Mouse (Mus musculus) hindbrain, postnatal 0 days (tissue): Measurements from ENCODE around the gene Rnf24. TPM values are rescaled to one million over a fixed set of nuclear protein-coding genes. Genes with fewer than 3 reads are reported as not detected.
"Not testable (repeated sequence)": the region's sequence is repeated elsewhere in the genome, so short reads cannot be mapped to it uniquely, and the experiment has no call there.

Experiments used
- ATAC-seq: fragments of 200-750 bp; cut with Nextera tagmentation; 2 replicates; pipeline ENCODE4 v1.8.0; 2017; ENCODE audit warnings: mild to moderate bottlenecking, moderate TSS enrichment, moderate library complexity
- DNase-seq: peaks from one replicate; pipeline ENCODE4 v3.0.0-alpha.2; 2015; ENCODE audit warnings: low spot score
- H3K27ac ChIP-seq: fragments of 300-500 bp; sonication (generic); 2 replicates; pipeline ENCODE4 v1.5.1; 2014; ENCODE audit warnings: mild to moderate bottlenecking
- H3K27me3 ChIP-seq: fragments of 300-500 bp; sonication (generic); 2 replicates; pipeline ENCODE4 v1.6.1; 2014; ENCODE audit warnings: low read length, mixed read lengths; ENCODE audit not compliant: insufficient read depth
- H3K36me3 ChIP-seq: fragments of 300-500 bp; sonication (generic); 2 replicates; pipeline ENCODE4 v1.6.1; 2014; ENCODE audit warnings: low read length, mixed read lengths; ENCODE audit not compliant: insufficient read depth
- H3K4me1 ChIP-seq: fragments of 300-500 bp; sonication (generic); 2 replicates; pipeline ENCODE4 v1.6.1; 2014; ENCODE audit warnings: antibody characterized with exemption, low read length, mixed read lengths; ENCODE audit not compliant: insufficient read depth
- H3K4me2 ChIP-seq: fragments of 300-500 bp; sonication (generic); 2 replicates; pipeline ENCODE4 v1.6.1; 2014; ENCODE audit warnings: low read depth, mild to moderate bottlenecking, low read length, moderate library complexity, mixed read lengths
- H3K4me3 ChIP-seq: fragments of 300-500 bp; sonication (generic); 2 replicates; pipeline ENCODE4 v1.5.1; 2014; ENCODE audit warnings: low read length
- H3K9ac ChIP-seq: fragments of 300-500 bp; sonication (generic); replicated peaks from 2 replicates; pipeline ENCODE4 v1.6.1; 2014; ENCODE audit warnings: mild to moderate bottlenecking, low read length, moderate library complexity, mixed read lengths
- H3K9me3 ChIP-seq: fragments of 300-500 bp; sonication (generic); 2 replicates; pipeline ENCODE4 v1.6.1; 2016; ENCODE audit warnings: low read length, mixed read lengths
- CTCF ChIP-seq: IDR thresholded peaks from 2 replicates; pipeline ENCODE4 v1.5.1; 2016; ENCODE audit warnings: antibody characterized with exemption, control low read depth, low read depth
- WGBS: fragments of 180-500 bp; shearing (Covaris S2); extraction: QIAGEN DNeasy Blood & Tissue Kit; methylation state at CpG from one replicate; pipeline ENCODE4 v1.1.7; 2014; 5-methylcytosine and 5-hydroxymethylcytosine counted together
- polyA plus RNA-seq: library from polyadenylated mRNA; unstranded; fragments of >200 nt; fragmentation: Nextera tagmentation; extraction: Ambion mirVana; gene quantifications from 2 replicates; pipeline ENCODE4 v1.2.1, GENCODE M21; 2015
- total RNA-seq: library from RNA; depleted of rRNA; stranded (reverse); fragments of >200 nt; gene quantifications from 2 replicates; pipeline ENCODE4 v1.2.3, GENCODE M21; 2014

Gene Rnf24
- total and polyA plus RNA-seq, 2 experiments from 2014 or later: 10.1 to 15.5 TPM

DNA sequence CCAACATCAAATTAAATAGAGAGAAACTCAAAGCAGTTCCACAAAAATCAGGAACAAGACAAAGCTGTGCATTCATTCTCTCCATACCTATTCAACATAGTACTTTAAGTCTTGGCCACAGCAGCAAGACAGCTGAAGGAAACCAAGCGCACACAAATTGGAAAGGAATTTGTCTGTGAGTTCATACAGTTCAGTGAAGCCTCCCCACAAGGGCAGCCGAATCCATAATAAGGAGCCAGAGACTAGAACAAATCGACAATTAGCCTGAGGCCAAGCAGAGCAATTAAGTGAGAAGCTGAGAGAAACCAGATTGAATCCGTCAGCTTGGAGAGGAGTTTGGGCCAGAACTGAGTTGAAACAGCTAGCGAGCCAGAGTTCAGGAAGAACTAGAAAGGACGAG is 33.3 kb downstream of the Rnf24 start:
- Histone ChIP-seq H3K4me1 (no peaks in the 10 kb centered on the region), H3K4me2 (no peak overlapping the region), H3K27me3 (no peaks in the 10 kb centered on the region), H3K9ac (no peak overlapping the region), H3K4me3 (no peak overlapping the region), H3K9me3 (no peaks in the 10 kb centered on the region), H3K36me3 (no peaks in the 10 kb centered on the region), H3K27ac (no peak overlapping the region)
- ATAC-seq (no peak), DNase-seq (no peak)
- 73% methylated on average over 6 of the region's 6 CpGs for WGBS
- no peak for TF ChIP-seq CTCF

DNA sequence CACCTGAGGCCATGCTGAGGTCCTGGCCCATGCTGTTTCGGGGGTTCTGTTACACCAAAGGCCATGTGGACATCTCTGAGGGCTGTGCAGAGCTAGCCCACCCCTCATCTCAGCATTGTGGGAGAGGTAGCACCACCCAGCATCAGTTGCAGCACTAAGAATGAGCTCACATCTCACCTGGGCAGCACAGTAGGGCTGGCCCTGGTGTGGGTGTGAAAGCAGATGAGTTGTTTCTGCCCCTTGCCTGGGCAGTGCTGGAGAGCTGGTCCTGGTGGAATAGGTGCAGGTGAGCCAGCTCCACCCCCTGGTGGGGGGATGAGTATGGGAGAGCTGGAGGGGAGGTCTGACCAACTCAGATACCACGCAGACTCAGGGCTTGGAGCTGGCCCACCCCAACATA is 36.5 kb downstream of the Rnf24 start:
- ATAC-seq: no peak
- no peaks in the 10 kb centered on the region for H3K9me3 ChIP-seq
- DNase-seq: no peak

GRCm38 (mm10) chr2:131309296-131309695 is 43.4 kb downstream of the Rnf24 start:
- ATAC-seq (no peak), DNase-seq (no peak)
- no peak for TF ChIP-seq CTCF
- H3K27me3 ChIP-seq: no peaks in the 10 kb centered on the region
- H3K36me3 ChIP-seq: peaks cover 3% of the 10 kb centered on the region; the same call in 1 of the 2 replicates
- H3K27ac ChIP-seq: no peak overlapping the region
- no peak overlapping the region for H3K4me3 ChIP-seq
- no peaks in the 10 kb centered on the region for H3K9me3 ChIP-seq
- 78% methylated on average over 6 of the region's 6 CpGs for WGBS
- no peak overlapping the region for H3K4me2 ChIP-seq
- no peak overlapping the region for H3K9ac ChIP-seq
- H3K4me1 ChIP-seq: no peaks in the 10 kb centered on the region

More for the DNA sequence above, 36.5 kb downstream of the Rnf24 start:
- Histone ChIP-seq H3K4me2 (no peak overlapping the region), H3K27me3 (no peaks in the 10 kb centered on the region), H3K9ac (no peak overlapping the region), H3K36me3 (0 out of 2 replicates have a peak, but pooled peaks cover 1% of the 10 kb centered on the region), H3K4me3 (no peak overlapping the region), H3K27ac (no peak overlapping the region), H3K4me1 (no peaks in the 10 kb centered on the region)
- 83% methylated on average over 2 of the region's 2 CpGs for WGBS
- no peak for TF ChIP-seq CTCF

DNA sequence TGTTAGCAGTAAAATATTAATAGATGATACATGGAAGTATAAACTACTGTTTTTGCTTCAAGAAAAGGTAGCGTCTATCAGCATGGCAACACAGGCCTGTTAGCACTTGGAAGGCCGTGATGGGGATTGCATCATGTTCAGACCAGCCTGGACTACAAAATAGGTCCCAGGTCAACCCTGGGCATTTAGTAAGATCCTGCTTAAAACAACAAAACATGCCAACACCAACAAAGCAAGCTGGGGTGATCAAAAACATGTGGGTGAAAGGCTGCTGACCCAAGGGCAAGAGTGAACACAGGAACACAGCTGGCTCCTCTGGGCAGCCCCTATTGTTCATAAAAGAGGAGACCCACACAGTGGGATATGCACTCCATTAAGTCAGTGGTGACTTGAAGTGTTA is 44.9 kb downstream of the Rnf24 start:
- H3K4me1 ChIP-seq: no peaks in the 10 kb centered on the region
- H3K4me3 ChIP-seq: no peak overlapping the region
- H3K9me3 ChIP-seq: no peaks in the 10 kb centered on the region
- no peak overlapping the region for H3K27ac ChIP-seq
- H3K36me3 ChIP-seq: peaks cover 13% of the 10 kb centered on the region
- H3K9ac ChIP-seq: no peak overlapping the region
- ATAC-seq (no peak), DNase-seq (no peak)
- no peaks in the 10 kb centered on the region for H3K27me3 ChIP-seq
- WGBS: 55% methylated on average over 2 of the region's 2 CpGs
- no peak for TF ChIP-seq CTCF
- H3K4me2 ChIP-seq: no peak overlapping the region

DNA sequence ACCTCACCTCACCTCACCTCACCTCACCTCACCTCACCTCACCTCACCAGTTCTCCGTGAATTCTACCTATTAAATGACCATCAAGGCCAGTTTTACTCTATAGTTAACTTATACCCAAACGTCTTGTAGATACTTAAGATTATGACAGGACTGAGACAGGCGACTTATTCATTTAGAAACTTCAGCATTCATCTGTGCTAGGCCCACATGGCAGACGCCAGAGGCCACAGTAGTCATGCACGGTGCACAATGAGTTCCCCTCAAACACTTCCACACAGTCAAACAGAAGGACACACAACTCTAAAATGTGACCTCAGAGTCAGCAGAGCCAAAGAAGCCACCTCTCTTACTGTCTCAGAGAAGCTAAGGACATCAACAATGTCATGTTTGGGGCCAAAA is 45.3 kb downstream of the Rnf24 start:
- H3K9me3 ChIP-seq: no peaks in the 10 kb centered on the region
- no peaks in the 10 kb centered on the region for H3K4me1 ChIP-seq
- H3K36me3 ChIP-seq: peaks cover 17% of the 10 kb centered on the region
- DNase-seq (no peak), ATAC-seq (no peak)
- no peaks in the 10 kb centered on the region for H3K27me3 ChIP-seq
- no peak for TF ChIP-seq CTCF
- no peak overlapping the region for H3K4me3 ChIP-seq
- H3K4me2 ChIP-seq: no peak overlapping the region
- no peak overlapping the region for H3K27ac ChIP-seq
- WGBS: 80% methylated on average over 5 of the region's 5 CpGs
- no peak overlapping the region for H3K9ac ChIP-seq

DNA sequence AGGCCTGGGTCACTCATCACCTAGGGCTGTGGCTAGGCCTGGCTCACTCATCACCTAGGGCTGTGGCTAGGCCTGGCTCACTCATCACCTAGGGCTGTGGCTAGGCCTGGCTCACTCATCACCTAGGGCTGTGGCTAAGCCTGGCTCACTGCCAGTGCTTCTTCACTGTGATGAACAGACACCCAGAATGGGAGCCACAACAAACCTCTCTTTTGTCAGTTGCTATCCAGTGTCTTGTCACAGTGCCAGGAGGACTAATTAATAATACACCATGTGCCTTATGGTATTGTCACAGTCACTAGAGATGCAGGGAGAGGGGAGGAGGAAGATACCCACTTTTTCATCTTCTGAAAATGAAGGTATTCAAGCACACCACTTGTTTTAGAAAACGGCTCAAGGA is 47.5 kb downstream of the Rnf24 start:
- H3K27me3 ChIP-seq, H3K27ac ChIP-seq, H3K4me3 ChIP-seq, H3K9ac ChIP-seq, H3K4me1 ChIP-seq, ATAC-seq, H3K9me3 ChIP-seq, H3K4me2 ChIP-seq: not testable (repeated sequence)
- DNase-seq: peak; percentile 59
- WGBS: 56% methylated on average over 1 of the region's 1 CpGs
- H3K36me3 ChIP-seq: peaks cover 20% of the 10 kb centered on the region

GRCm38 (mm10) chr2:131304497-131304896 is 48.2 kb downstream of the Rnf24 start:
- Histone ChIP-seq H3K9me3 (no peaks in the 10 kb centered on the region), H3K27me3 (no peaks in the 10 kb centered on the region), H3K27ac (no peak overlapping the region), H3K36me3 (peaks cover 20% of the 10 kb centered on the region), H3K9ac (no peak overlapping the region), H3K4me2 (no peak overlapping the region), H3K4me3 (no peak overlapping the region), H3K4me1 (no peaks in the 10 kb centered on the region)
- TF ChIP-seq CTCF: no peak
- DNase-seq (no peak), ATAC-seq (no peak)
- 84% methylated on average over 9 of the region's 9 CpGs for WGBS

- Histone ChIP-seq H3K4me3 (no peak overlapping the region), H3K27me3 (no peaks in the 10 kb centered on the region), H3K4me2 (no peak overlapping the region), H3K27ac (no peak overlapping the region), H3K36me3 (peaks cover 26% of the 10 kb centered on the region), H3K9ac (no peak overlapping the region), H3K4me1 (no peaks in the 10 kb centered on the region), H3K9me3 (no peaks in the 10 kb centered on the region)
- TF ChIP-seq CTCF: no peak
- no peak for DNase-seq
- no peak for ATAC-seq
Observed at GRCm38 (mm10) chr2:131301635-131302034, 51.1 kb downstream of the Rnf24 start.
